Mouse (Mus musculus) skeletal muscle tissue, postnatal 0 days (tissue): ENCODE results near the gene Olfr73. TPM values are rescaled to one million over a fixed set of nuclear protein-coding genes. Genes with fewer than 3 reads are reported as not detected.

Experiments
- polyA plus RNA-seq: library from polyadenylated mRNA; unstranded; fragments of >200 nt; fragmentation: Nextera tagmentation; extraction: Ambion mirVana; gene quantifications from 2 replicates; pipeline ENCODE4 v1.2.1, GENCODE M21; 2015

Gene Olfr73
- not detected in 2 replicates for polyA plus RNA-seq

DNA sequence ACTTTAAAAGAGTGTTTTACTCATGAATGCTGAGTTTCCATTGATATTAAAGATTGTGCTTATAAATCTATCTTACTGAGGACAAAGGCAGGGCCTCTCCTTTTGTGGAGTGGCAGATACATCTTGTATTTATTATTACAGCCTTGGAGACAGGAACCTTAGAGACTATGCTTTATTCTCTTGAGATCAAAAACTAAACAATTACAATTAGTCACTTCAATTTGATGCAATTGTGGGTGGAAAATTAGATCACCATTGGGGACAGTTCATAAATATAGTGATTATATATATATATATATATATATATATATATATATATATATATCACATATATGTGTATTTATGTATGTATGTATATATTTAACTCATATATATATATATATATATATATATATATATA, at the start of gene Olfr73:
TSS of gene Olfr73 (minus strand) at position 101 of the 400 bp plus-strand sequence.

DNA sequence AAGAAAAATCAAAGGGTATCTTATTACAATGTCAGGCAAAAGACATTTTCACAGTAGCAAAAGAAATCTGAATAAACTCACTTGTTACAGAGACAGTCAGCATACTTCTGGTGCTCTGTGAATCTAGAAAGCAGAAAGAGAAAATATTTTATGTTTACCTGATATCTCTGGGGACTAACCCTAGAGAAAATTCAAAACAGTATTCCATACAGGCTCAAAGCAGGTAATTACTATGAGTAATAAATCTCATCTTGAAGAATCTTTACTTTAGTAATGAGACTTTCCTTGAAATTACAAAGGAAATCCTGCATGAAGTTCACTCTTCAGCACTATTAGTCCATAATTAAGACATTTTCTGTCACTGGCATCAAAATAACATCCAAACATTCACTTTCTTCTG, 34.2 kb upstream of the Olfr73 start, which contains the start of gene Olfr1163:
TSS of gene Olfr1163 (minus strand) at position 101 of the 400 bp plus-strand sequence.

DNA sequence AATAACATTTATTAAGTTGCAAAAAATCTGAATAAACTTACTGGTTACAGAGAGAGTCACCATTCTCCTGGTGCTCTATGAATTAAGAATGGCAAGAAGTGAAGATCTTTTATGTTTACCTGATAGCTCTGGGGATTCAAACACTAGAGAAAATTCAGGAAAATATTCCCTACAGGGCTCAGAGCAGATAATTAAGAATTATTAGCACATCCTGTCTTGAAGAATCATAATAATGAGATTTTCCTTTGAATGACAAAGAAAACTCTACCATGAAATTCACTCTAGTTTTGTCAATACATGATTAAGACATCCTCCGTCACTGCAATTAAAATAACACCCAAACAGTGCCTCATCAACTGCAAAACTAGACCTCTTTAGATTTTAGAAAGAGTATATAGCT, 13.5 kb upstream of the Olfr73 start, which contains the start of gene Olfr1162:
TSS of gene Olfr1162 (minus strand) at position 101 of the 400 bp plus-strand sequence.

DNA sequence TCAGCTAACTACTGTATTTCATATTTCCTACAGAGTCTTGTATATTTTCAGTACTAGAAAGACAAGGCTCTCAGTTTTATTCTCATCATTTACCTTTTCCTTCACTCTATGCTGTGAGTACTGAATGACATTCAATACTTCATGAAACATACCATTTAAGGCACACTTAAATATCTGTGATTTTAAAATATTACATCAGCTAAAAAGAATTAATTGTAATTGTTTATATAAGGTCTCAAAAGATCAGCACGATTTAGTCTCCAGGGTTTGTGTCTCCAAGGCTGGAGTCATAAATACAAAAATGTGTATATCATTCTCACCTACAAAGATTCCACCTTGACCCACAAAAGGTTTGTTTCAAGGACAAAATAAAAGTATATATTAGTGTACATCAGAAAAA, 15.0 kb downstream of the Olfr73 start, which contains the start of gene Olfr1161:
TSS of gene Olfr1161 (plus strand) at position 301 of the 400 bp plus-strand sequence.

DNA sequence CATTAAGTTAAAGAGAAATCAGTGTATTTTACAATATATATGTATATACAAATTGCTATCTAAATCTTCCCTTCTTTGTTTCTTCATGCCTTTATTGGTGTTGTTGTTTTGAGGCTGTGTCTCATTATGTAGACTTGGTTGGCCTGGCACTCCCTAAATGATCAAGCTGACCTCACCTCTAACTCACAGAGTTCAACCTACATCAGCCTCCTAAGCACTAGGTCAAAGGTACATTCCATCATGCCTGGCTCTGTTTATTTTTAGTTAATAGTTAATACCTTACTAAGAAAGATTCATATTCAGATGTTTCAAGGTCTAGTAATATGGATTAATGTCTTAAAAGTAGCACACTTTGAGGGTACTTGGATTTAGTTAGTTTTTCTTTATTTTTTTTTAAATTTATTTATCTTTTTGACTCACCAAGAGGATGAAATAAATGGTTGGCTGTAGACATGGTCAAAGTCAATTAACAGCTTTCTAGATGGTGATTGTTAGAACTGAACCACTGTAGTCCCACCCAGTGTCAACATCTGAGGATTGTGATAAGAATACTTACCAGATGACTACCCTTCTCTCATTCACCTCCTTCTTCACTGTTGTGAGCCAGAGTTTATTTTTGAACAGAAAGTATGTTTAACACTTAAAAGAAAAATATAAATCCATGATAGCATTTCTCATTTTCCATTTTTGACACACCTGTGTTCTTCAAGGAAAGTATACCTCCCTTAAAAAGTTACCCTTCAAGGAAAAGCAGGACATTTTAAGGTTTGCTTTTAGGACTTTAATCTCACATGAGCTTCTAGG, 29.8 kb downstream of the Olfr73 start, which contains the start of gene Olfr1160:
TSS of gene Olfr1160 (minus strand) at position 754 of the 804 bp plus-strand sequence.

DNA sequence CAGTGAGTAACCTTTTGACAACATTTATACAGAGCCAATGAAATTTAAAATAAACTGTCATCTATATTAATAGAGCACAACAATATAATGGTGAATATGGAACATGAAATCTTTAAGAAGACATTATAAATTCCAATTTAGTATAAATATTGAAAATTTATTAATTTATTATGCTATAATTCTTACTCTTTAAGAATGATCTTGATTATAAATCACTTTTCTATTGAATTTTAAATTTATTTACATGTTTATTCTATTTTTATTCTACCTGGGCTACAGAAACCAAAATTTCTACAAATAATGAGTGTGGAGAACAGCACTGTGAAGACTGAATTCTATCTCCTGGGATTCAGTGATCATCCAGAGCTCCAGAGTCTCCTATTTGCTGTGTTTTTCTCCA, 47.7 kb downstream of the Olfr73 start, which contains the start of gene Olfr1158:
TSS of gene Olfr1158 (plus strand) at position 301 of the 400 bp plus-strand sequence.

Other genes starting within 250 kb of the Olfr73 start
- gene Olfr1143, start 237.1 kb downstream of the Olfr73 start, polyA plus RNA-seq = not detected in 2 replicates
- gene Olfr1145, start 227.9 kb downstream of the Olfr73 start, polyA plus RNA-seq = not detected in 2 replicates
- not detected in 2 replicates for gene Olfr1148, start 207.2 kb downstream of the Olfr73 start, polyA plus RNA-seq
- gene Olfr1150-ps1, start 193.7 kb downstream of the Olfr73 start, polyA plus RNA-seq = not detected in 2 replicates
- not detected in 2 replicates for gene Olfr1151, start 181.8 kb downstream of the Olfr73 start, polyA plus RNA-seq
- not detected in 2 replicates for gene Olfr1152, start 171.2 kb downstream of the Olfr73 start, polyA plus RNA-seq
- not detected in 2 replicates for gene Olfr1153, start 142.7 kb downstream of the Olfr73 start, polyA plus RNA-seq
- not detected in 2 replicates for gene Olfr1154, start 132.5 kb downstream of the Olfr73 start, polyA plus RNA-seq
- gene Olfr1155, start 92.6 kb downstream of the Olfr73 start, polyA plus RNA-seq = not detected in 2 replicates
- gene Olfr1156, start 84.6 kb downstream of the Olfr73 start, polyA plus RNA-seq = not detected in 2 replicates
- not detected in 2 replicates for gene Olfr1157, start 69.4 kb downstream of the Olfr73 start, polyA plus RNA-seq
- gene Olfr74, start 63.0 kb downstream of the Olfr73 start, polyA plus RNA-seq = not detected in 2 replicates
- not detected in 2 replicates for gene Olfr1158, start 47.6 kb downstream of the Olfr73 start, polyA plus RNA-seq
- gene Olfr1160, start 29.4 kb downstream of the Olfr73 start, polyA plus RNA-seq = not detected in 2 replicates
- not detected in 2 replicates for gene Olfr1161, start 14.9 kb downstream of the Olfr73 start, polyA plus RNA-seq
- gene Olfr1162, start 13.4 kb upstream of the Olfr73 start, polyA plus RNA-seq = not detected in 2 replicates
- gene Olfr1163, start 34.1 kb upstream of the Olfr73 start, polyA plus RNA-seq = not detected in 2 replicates
- not detected in 2 replicates for gene Olfr1164, start 56.3 kb upstream of the Olfr73 start, polyA plus RNA-seq
- gene Olfr1166, start 90.6 kb upstream of the Olfr73 start, polyA plus RNA-seq = not detected in 2 replicates
- not detected in 2 replicates for gene Olfr1167, start 117.5 kb upstream of the Olfr73 start, polyA plus RNA-seq
- gene Olfr1168, start 144.2 kb upstream of the Olfr73 start, polyA plus RNA-seq = not detected in 2 replicates
- not detected in 2 replicates for gene Olfr1170, start 190.6 kb upstream of the Olfr73 start, polyA plus RNA-seq
- gene Olfr1173, start 242.2 kb upstream of the Olfr73 start, polyA plus RNA-seq = not detected in 2 replicates